In genomic region chr5:75829850-75830625, GRCm38 (mm10) we compare ENCODE assay signal across 9 mouse cellular contexts.
DNase-seq lines count a peak whose midpoint lies in the region; ATAC-seq lines count a peak whose summit lies in the region.
"Had no signal": no experiment of that assay in that cellular context is flagged by ENCODE, and none has a peak within 500 bp of the region (broad histone marks: within the 10 kb centered on the region; RNA-seq: fewer than 3 reads in every experiment).

No protein-coding gene starts in this region.

- intact Hi-C loops in heart, postnatal 14 days (cut with DNase I), result no loop called here

- no peak for DNase-seq in heart, postnatal 14 days
- peak; percentile 27 for DNase-seq in CD4-positive helper T cell, adult 2 months (ENCODE audit: low read depth, low spot score)
- DNase-seq in embryo, embryonic 10.5 days (ENCODE audit: low spot score), result peak; percentile 38
- DNase-seq in layer of hippocampus, adult 18-20 months (ENCODE audit: low spot score in 2 of 2), result no peak
- DNase-seq in cerebellum, adult 9-10 months, result no peak
- no peak for DNase-seq in urinary bladder, postnatal 10 days (ENCODE audit: low spot score)

- peak overlapping the region in 1 of 2 experiments; percentile 41; a peak in 2 of 4 replicates for H3K27ac ChIP-seq in heart, embryonic 14.5 days (replicated peaks in 1 of 2; ENCODE audit: control insufficient read depth in 1 of 2, insufficient read depth in 1 of 2, low read depth in 2 of 2, low read length in 2 of 2)
- no peak overlapping the region for H3K27ac ChIP-seq in liver, embryonic 15.5 days (replicated peaks)
- H3K27ac ChIP-seq: left cerebral cortex, adult 2 months had no signal

- WGBS in heart, embryonic 14.5 days, result 36% methylated on average over 6 of the region's 6 CpGs
- WGBS in liver, embryonic 15.5 days (ENCODE audit: insufficient replicate concordance), result 28% methylated on average over 6 of the region's 6 CpGs

- H3K4me3 ChIP-seq in heart, embryonic 14.5 days (ENCODE audit: control insufficient read depth in 1 of 2, insufficient read depth in 1 of 2, low read depth in 1 of 2, low read length in 2 of 2), result no peak overlapping the region
- no peak overlapping the region for H3K4me3 ChIP-seq in liver, embryonic 15.5 days (replicated peaks)
- H3K4me3 ChIP-seq: left cerebral cortex, adult 2 months had no signal

- peak; percentile 46 for ATAC-seq in heart, embryonic 14.5 days (ENCODE audit: insufficient number of reproducible peaks, insufficient read depth, low FRiP score, low read depth)
- ATAC-seq in liver, embryonic 15.5 days (ENCODE audit: insufficient read depth), result 0 out of 2 replicates have a peak, but pooled peaks have one; percentile 15

- H3K4me2 ChIP-seq in heart, embryonic 14.5 days (ENCODE audit: low read length), result no peak overlapping the region
- H3K4me2 ChIP-seq in liver, embryonic 15.5 days, result no peak overlapping the region

- no peak overlapping the region for H3K9ac ChIP-seq in heart, embryonic 14.5 days (ENCODE audit: low read length)
- H3K9ac ChIP-seq in liver, embryonic 15.5 days, result no peak overlapping the region

- no peaks in the 10 kb centered on the region for H3K27me3 ChIP-seq in heart, embryonic 14.5 days (ENCODE audit: control insufficient read depth, insufficient read depth, low read length)
- H3K27me3 ChIP-seq in liver, embryonic 15.5 days, result peaks cover 13% of the 10 kb centered on the region

- no peaks in the 10 kb centered on the region for H3K9me3 ChIP-seq in heart, embryonic 14.5 days (ENCODE audit: control insufficient read depth, low read length)
- no peaks in the 10 kb centered on the region for H3K9me3 ChIP-seq in liver, embryonic 15.5 days (replicated peaks)

- no peaks in the 10 kb centered on the region for H3K36me3 ChIP-seq in heart, embryonic 14.5 days (ENCODE audit: control insufficient read depth, insufficient read depth, low read length)
- no peaks in the 10 kb centered on the region for H3K36me3 ChIP-seq in liver, embryonic 15.5 days (replicated peaks)

- H3K4me1 ChIP-seq in heart, embryonic 14.5 days (ENCODE audit: control insufficient read depth in 2 of 2, insufficient read depth in 2 of 2, low read length in 2 of 2), result peaks cover 6 to 16% of the 10 kb centered on the region in 2 experiments
- peaks cover 24% of the 10 kb centered on the region for H3K4me1 ChIP-seq in liver, embryonic 15.5 days (replicated peaks)

Comparison
In these comparisons a context has a peak if more than half of its experiments do, and no peak if none do; other contexts are left out.
1. DNase-seq: peak in CD4-positive helper T cell, adult 2 months (single experiment) and embryo, embryonic 10.5 days (single experiment); none in heart, postnatal 14 days (0 of 2), layer of hippocampus, adult 18-20 months (0 of 2), cerebellum, adult 9-10 months (single experiment) and urinary bladder, postnatal 10 days (single experiment).